Mouse (Mus musculus) c-Kit-positive CD71-positive TER-119-negative erythroid progenitor cells, embryonic 14.5 days (primary cell): ENCODE measurements around the gene Tle2.

Source experiments
- DNase-seq: peaks from one replicate; pipeline ENCODE4 v3.0.0-alpha.2; 2013; ENCODE audit warnings: low read depth

The Tle2 gene

DNA sequence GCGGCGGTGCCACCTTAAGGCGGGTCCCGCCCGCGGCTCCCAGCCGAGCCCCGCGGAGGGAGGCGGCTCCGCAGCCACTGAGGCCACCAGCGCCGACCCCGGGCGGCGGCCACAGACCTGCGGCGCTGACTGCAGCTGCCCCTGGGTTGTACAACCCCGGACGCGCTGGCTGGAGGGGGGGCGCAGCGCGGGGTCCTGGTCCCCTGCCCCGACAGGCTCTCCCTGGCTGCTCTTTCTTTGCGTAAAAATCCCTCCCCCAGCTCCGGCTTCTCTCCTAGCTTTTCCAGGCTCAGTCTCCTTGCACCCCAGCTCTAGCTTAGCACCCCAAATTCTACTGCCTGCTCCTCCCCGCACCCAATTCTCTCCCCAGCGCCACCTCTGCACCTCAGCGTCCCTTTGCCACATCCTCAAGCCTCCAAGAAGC, 859 bp downstream of the Tle2 start:
- no peak for DNase-seq

DNA sequence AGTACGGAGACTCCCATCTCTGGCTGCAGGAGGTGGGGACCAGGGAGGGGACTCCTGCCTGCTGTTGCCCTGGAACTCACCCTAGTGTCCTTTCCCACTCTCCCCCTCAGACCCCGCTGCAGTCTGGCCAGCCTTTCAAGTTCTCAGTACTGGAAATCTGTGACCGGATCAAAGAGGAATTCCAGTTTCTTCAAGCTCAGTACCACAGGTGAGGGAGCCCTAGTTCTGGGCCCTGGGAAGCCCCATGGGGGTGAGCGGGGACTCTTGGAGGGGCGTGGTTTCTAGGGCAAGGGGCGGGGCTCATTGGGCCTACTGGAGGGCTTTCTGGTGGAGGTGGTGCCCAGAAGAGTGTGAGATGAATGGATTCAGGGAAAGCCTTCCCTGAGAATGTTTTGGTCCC, 1.3 kb downstream of the Tle2 start:
- no peak for DNase-seq

DNA sequence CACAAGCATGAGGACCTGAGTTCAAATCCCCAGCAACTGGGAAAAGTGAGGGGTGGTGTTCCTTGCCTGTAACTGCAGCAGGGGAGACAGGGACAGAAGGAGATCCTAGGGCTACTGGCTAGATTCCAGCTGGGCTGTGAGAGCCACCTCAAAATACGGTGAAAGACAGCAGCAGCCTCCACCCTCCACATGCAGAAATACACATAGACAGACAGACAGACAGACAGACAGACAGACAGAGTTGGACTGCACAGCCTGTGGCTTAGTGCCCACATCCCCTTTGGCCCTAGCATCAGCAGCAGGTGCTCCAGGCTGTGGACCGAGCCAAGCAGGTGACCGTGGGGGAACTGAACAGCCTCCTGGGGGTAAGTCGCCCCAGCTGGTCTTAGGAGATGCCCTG, 5.6 kb downstream of the Tle2 start:
- no peak for DNase-seq

DNA sequence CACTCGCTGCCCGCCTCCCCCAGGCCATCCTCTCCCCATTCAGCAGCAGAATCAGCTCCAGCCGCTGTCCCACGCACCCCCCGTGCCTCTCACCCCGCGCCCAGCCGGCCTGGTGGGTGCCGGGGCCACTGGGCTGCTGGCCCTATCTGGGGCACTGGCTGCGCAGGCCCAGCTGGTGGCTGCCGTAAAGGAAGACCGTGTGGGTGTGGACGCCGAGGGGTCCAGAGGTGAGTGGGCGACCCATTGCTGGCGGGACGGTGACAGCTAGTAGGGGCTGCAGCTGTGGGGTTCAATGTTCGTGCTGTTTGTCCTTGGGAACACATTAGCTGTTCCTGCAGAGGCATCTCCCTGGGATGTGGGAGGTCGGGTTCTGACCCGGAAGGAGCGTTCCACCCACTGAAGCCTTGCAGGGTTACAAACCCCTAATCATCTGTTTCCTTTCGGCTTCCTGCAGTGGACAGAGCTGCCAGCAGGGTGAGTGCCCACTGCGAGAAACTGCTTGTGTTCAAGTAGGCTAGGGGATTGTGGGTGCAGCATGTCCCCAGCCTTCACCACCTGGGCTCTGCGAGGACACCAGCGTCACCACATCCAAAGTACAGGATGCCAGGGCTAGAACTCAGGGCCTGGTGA, 6.2 kb downstream of the Tle2 start:
- DNase-seq: no peak

DNA sequence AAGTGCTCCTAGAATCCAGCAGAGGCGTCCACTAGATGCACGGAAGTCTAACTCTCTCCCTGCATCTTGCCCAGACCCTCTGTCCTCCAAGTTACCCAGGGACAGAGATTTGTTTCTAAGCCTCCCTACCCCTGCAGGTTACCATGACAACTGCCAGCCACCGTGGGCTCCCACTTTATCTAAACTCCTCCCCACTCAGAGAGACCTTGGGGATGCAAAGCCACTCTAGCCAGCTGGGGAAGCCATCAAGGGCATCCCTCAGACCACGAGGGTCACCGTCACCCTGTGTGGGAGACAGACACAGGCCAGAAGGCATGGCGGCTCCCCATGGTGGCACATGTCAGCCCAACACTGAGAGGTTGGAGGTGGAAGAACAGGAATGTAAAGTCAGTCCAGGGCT, 9.0 kb downstream of the Tle2 start:
- DNase-seq: no peak

DNA sequence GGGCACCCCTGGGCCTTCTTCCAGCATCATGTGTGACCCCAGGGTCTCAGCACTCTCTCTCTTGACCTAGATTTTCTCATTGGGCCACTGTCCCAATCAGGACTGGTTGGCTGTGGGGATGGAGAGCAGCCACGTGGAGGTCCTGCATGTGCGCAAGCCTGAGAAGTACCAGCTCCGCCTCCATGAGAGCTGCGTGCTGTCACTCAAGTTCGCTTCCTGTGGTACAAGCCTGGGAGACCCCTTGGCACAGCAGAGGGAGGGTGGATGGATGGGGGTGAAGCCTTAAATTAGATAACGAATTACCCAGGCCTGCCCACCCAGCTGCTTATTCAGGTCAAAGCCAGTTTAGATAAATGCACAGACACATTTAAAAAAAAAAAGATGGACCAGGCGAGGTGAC, 14.4 kb downstream of the Tle2 start:
- DNase-seq: no peak

- no peak for DNase-seq
Measured at GRCm38 (mm10) chr10:81591846-81592245, 17.5 kb downstream of the Tle2 start.

DNA sequence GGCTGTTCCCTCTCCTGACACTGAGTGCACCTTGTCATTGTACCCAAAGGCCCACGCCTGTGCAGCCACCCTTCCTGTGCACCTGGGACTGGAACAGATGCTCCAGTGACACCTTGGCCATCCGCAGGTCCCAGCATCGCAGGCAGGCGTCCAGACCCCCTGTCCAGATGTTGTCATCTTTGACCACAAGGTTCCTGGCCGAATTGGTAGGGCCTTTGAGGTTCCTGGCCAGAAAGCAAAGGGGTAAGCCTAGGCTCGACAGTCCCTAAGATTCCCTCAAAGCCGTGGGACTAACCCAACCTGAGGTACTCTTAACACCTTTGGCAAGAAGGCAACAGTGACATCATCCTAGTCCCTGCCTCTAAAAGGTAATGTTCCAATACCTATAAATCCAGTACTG, 18.3 kb downstream of the Tle2 start:
- DNase-seq: no peak

DNA sequence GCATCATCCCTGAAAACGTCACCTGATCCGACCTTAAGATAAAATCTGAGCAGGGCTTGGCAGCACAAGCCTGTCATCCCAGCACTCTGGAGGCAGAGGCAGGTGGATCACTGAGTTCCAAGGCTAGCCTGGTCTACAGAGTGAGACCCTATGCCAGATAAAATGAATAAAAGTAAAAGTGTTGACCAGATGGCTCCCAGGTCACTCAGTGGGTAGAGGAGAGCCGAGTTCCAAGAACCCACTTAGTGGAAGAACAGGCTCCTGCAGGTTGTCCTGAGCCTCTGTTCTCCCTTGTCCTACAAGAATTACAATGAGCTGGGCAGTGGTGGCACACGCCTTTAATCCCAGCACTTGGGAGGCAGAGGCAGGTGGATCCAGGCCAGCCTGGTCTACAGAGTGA, 18.9 kb downstream of the Tle2 start:
- no peak for DNase-seq

GRCm38 (mm10) chr10:81593935-81594334, 19.6 kb downstream of the Tle2 start:
- no peak for DNase-seq

DNA sequence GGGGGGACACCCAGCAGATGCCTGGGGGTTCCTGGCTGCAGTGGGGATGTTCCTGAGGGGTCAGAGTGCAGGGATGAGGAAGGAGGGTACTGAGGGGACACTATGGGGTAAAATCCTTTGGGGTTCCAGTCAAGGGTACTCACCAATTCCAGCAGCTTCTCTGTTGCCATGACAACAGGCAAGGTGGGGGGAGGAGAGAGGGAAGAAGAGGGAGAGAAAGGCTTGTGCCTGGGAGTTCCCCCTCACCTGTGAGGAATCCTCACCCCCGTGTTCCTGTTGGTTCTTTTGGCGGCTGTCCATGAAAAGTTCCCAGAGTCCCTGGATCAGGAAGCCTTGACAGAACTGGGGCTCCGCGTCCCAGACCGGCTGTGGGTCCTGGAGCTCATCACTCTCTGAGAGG, 21.2 kb downstream of the Tle2 start:
- DNase-seq: no peak

GRCm38 (mm10) chr10:81596611-81597010, 22.2 kb downstream of the Tle2 start:
- no peak for DNase-seq

DNA sequence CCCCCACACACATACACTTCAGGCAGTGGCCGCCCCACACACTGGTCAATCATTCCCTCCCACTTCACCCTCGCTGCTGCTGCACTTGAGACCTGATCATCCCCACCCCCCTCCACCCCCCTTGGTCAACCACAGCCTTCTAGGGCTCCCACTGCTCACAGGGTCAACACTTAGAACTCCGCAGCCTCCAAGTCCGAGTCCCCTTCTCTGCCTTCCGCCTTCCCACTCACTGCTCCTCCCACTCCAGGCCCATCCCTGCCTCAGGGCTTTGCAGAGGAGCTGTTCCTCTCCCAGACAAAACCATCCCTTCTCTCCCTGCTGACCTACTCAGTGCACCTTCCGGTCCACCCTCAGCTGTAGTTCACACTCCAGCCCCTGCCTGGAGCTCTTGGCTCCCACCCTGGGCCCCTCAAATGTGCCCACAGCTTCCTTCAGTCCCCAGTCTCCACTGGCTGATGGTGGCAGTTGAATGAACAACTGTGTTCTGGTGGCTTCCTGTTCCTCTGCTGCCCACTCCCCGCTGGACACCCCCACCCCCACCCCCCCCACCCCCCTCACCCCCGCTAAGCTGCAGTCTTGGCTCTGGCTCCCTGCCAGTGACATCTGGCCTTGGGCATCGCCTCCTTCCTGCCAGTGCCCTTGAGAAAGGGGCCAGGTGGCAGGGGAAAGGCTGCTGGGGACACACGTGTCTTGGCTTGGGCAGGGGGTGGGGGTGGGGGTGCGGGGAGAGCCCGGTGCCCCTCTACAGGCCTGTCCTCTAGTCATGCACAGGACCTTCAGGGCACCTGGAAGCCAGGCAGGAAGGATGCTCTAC, 23.0 kb downstream of the Tle2 start:
- DNase-seq: no peak

- no peak for DNase-seq
Measured at GRCm38 (mm10) chr10:81598342-81598741, 24.0 kb downstream of the Tle2 start.

DNA sequence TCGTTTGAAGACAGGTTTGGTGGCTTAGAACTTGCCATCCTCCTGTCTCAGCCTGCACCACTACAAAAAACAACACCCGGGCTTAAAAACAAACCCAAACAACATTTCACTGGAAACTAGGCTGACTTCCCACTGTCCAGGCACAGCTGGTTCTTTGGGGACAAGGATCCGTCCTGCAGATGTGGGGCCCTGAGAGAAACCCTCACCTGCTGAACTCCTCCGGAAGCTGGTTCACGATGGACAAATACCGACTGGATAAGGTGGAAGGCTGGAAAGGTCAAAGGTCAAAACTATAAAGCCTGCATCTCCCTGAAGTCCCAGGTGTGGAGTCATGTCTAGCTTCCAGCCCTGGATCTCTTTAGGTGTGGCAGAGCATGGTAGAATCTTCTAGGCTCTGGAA, 24.5 kb downstream of the Tle2 start:
- no peak for DNase-seq

DNA sequence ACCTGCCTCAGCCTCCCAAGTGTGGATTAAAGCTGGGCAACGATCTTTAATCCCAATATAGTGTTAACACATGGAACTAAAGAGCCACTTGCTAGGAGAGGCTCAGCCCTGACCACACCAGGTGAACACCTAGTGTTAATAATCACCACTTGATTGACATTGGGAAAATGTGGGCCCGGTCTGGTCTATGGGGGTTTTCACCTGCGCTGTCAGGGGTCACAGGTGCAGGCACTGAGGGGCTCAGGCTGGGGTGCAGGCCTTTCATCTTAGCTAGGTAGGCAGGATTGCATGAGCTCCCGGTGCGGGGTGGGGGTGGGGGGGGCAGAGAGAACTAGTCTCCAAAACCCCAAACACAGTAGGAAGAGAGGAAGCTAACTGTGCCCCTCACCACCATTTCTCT, 25.3 kb downstream of the Tle2 start:
- DNase-seq: no peak

- no peak for DNase-seq
Measured at GRCm38 (mm10) chr10:81600096-81600495, 25.7 kb downstream of the Tle2 start.

DNA sequence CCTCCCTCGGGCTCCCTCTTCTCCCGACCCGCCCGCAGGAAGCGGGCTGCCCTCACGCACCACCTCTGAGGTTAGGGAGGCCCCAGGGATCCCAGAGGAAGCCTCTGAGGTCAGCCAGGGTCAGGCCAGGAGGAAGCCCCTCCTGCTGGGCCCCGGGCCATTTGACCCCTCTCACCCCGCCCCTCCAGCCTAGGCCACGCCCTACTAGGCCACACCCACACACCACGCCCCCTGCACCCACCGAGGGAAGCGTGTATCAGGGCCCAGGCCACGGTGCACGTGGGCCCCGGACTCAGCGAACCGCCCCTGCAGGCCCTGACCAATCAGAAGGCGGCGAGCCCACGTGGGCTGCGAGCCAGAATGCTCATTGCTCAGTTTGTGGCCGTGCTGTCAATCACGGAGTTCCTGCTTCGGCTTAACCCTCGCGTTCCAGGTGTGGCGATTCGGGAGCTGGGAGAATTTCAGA, 26.4 kb downstream of the Tle2 start, which contains the start of gene Tle6:
Gene Tle6 (minus strand): TSS at position 336 of the 466 bp plus-strand sequence.
- peak; percentile 92 for DNase-seq

- DNase-seq: no peak
Measured at GRCm38 (mm10) chr10:81601396-81601905, 27.1 kb downstream of the Tle2 start.

- DNase-seq: peak; percentile 62
Measured at GRCm38 (mm10) chr10:81602741-81603151, 28.4 kb downstream of the Tle2 start.

DNA sequence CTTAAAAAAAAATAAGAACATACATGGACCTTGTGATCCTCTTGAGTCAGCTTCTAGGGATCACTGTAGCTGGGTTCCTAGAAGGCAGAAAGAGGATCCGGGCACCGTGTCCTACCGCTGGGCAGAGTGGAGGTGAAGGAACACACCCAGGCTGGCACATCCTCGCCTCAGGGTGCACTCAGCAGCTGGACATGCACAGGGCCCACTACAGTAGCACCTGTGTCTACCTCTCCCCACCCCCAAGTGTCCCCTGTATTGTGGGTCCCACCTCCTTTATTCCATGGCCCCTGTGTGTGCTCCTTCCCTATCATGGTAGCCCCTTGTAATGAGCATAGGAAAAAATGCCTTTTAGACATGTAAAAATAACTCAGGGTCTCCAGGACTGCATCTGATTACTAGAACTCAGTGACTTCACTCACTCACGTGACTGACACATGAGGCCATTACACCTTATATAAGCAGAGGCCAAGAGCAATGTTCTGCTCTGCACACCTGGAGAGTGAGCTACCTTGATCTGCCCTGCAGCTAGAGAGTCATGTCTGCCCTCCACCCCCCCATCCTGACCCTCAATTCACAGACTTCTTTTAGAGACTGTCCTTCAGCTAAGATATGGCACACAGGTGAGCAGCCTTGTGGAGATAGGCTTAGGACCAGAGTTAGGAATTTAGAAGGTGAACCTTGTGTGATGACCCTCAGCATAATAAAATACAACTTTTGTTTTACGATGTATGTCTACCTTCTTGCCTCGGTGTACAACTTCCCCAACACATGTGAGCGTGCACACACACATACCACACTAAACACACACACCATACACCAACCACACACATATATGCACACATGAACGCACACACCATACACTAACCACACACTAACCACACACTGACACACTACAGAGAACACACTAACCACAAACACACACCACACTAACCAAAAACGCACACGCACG, 29.9 kb downstream of the Tle2 start:
- DNase-seq: no peak
